Mouse (Mus musculus) midbrain, embryonic 10.5 days (tissue): ENCODE measurements around the gene Pms2. TPM values are rescaled to one million over a fixed set of nuclear protein-coding genes. Genes with fewer than 3 reads are reported as not detected.

Experiments used
- DNase-seq: peaks from one replicate; pipeline ENCODE4 v3.0.0-alpha.2; 2017; ENCODE audit warnings: low spot score
- H3K27ac ChIP-seq: fragments of 300-500 bp; sonication (generic); replicated peaks from 2 replicates; pipeline ENCODE4 v1.5.1; 2016; ENCODE audit warnings: mild to moderate bottlenecking
- H3K27me3 ChIP-seq: fragments of 300-500 bp; sonication (generic); 2 replicates; pipeline ENCODE4 v1.6.1; 2016; ENCODE audit warnings: low read depth, mild to moderate bottlenecking; ENCODE audit not compliant: poor library complexity, severe bottlenecking
- H3K36me3 ChIP-seq: fragments of 300-500 bp; sonication (generic); 2 replicates; pipeline ENCODE4 v1.6.1; 2016; ENCODE audit warnings: mild to moderate bottlenecking, moderate library complexity
- H3K4me1 ChIP-seq: fragments of 300-500 bp; sonication (generic); 2 replicates; pipeline ENCODE4 v1.6.1; 2016
- H3K4me3 ChIP-seq: fragments of 300-500 bp; sonication (generic); 2 replicates; pipeline ENCODE4 v1.5.1; 2016; ENCODE audit warnings: mild to moderate bottlenecking, moderate library complexity
- H3K9me3 ChIP-seq: fragments of 300-500 bp; sonication (generic); replicated peaks from 2 replicates; pipeline ENCODE4 v1.6.1; 2016; ENCODE audit warnings: mild to moderate bottlenecking
- WGBS: fragments of 180-500 bp; shearing (Covaris S2); methylation state at CpG from one replicate; pipeline ENCODE4 v1.1.7; 2016; 5-methylcytosine and 5-hydroxymethylcytosine counted together
- polyA plus RNA-seq: library from polyadenylated mRNA; unstranded; fragments of >200 nt; fragmentation: Nextera tagmentation; extraction: Ambion mirVana; gene quantifications from 2 replicates; pipeline ENCODE4 v1.2.1, GENCODE M21; 2016

The Pms2 gene
- polyA plus RNA-seq, 1 experiment from 2014 or later: 34.8 TPM

- no peak for DNase-seq
- H3K9me3 ChIP-seq: no peaks in the 10 kb centered on the region
- peaks cover 7% of the 10 kb centered on the region for H3K4me1 ChIP-seq
- H3K27me3 ChIP-seq: no peaks in the 10 kb centered on the region
- H3K4me3 ChIP-seq: no peak overlapping the region
- no peak overlapping the region for H3K27ac ChIP-seq
- no peaks in the 10 kb centered on the region for H3K36me3 ChIP-seq
- 80% methylated on average over 16 of the region's 16 CpGs for WGBS
Measured at GRCm38 (mm10) chr5:143976726-143977431, 67.1 kb downstream of the Pms2 start.

GRCm38 (mm10) chr5:143980858-143981257 lies 71.1 kb downstream of the Pms2 start:
- Histone ChIP-seq H3K27ac (0 out of 2 replicates have a peak overlapping the region, but pooled peaks have one; percentile 28), H3K9me3 (no peaks in the 10 kb centered on the region), H3K4me3 (no peak overlapping the region), H3K27me3 (no peaks in the 10 kb centered on the region), H3K36me3 (peaks cover 29% of the 10 kb centered on the region), H3K4me1 (peaks cover 7% of the 10 kb centered on the region)
- DNase-seq: no peak
- 38% methylated on average over 9 of the region's 9 CpGs for WGBS

GRCm38 (mm10) chr5:143982361-143982760 lies 72.6 kb downstream of the Pms2 start:
- WGBS: 94% methylated on average over 2 of the region's 2 CpGs
- no peak overlapping the region for H3K4me3 ChIP-seq
- DNase-seq: no peak
- peaks cover 7% of the 10 kb centered on the region for H3K4me1 ChIP-seq
- H3K36me3 ChIP-seq: peaks cover 44% of the 10 kb centered on the region
- H3K27ac ChIP-seq: no peak overlapping the region
- H3K27me3 ChIP-seq: no peaks in the 10 kb centered on the region
- H3K9me3 ChIP-seq: no peaks in the 10 kb centered on the region

Other genes with a start within 250 kb of the Pms2 start
- 26.9 and 32.1 TPM in 2 replicates for gene Usp42, start 177.7 kb upstream of the Pms2 start, polyA plus RNA-seq
- 45.2 and 47.8 TPM in 2 replicates for gene Eif2ak1, start 92.2 kb upstream of the Pms2 start, polyA plus RNA-seq
- gene Ankrd61, start 12.3 kb upstream of the Pms2 start, polyA plus RNA-seq: 0.22 and 0.38 TPM in 2 replicates
- 125 and 142 TPM in 2 replicates for gene Aimp2, start 117 bp upstream of the Pms2 start, polyA plus RNA-seq
- gene Gm42421, start 18.2 kb downstream of the Pms2 start, polyA plus RNA-seq: 0.56 and 0.77 TPM in 2 replicates
- 0.58 and 1.5 TPM in 2 replicates for gene Rsph10b, start 23.1 kb downstream of the Pms2 start, polyA plus RNA-seq
- 105 TPM in 2 replicates for gene Ccz1, start 104.9 kb downstream of the Pms2 start, polyA plus RNA-seq
- not detected in 2 replicates for gene Ocm, start 116.7 kb downstream of the Pms2 start, polyA plus RNA-seq
- 4.5 and 5.4 TPM in 2 replicates for gene Lmtk2, start 190.5 kb downstream of the Pms2 start, polyA plus RNA-seq